Mouse (Mus musculus) lung, postnatal 0 days (tissue): ENCODE measurements around the gene Oaf.

Experiments
- CTCF ChIP-seq: IDR thresholded peaks from 2 replicates; pipeline ENCODE4 v1.5.1; 2016; ENCODE audit warnings: antibody characterized with exemption, mild to moderate bottlenecking
- EP300 ChIP-seq: IDR thresholded peaks from 2 replicates; pipeline ENCODE4 v1.6.1; 2016; ENCODE audit warnings: antibody characterized with exemption, mild to moderate bottlenecking, control low read depth

GRCm38 (mm10) chr9:43228745-43229144, 11.0 kb downstream of the Oaf start:
- TF ChIP-seq CTCF (no peak), EP300 (no peak)
